Mouse (Mus musculus) hindbrain, embryonic 11.5 days (tissue): Measurements from ENCODE around the gene Ajm1. TPM values are rescaled to one million over a fixed set of nuclear protein-coding genes. Genes with fewer than 3 reads are reported as not detected.

Experiments used
- ATAC-seq: fragments of 200-750 bp; cut with Nextera tagmentation; 2 replicates; pipeline ENCODE4 v1.8.0; 2017; ENCODE audit warnings: mild to moderate bottlenecking, moderate TSS enrichment, moderate library complexity; ENCODE audit not compliant: low FRiP score
- DNase-seq: peaks from one replicate; pipeline ENCODE4 v3.0.0-alpha.2; 2015; ENCODE audit warnings: low spot score
- H3K27ac ChIP-seq: fragments of 300-500 bp; sonication (generic); 2 replicates; pipeline ENCODE4 v1.5.1; 2014; ENCODE audit warnings: mild to moderate bottlenecking, low read depth, low read length
- H3K27me3 ChIP-seq: fragments of 300-500 bp; sonication (generic); 2 replicates; pipeline ENCODE4 v1.6.1; 2014; ENCODE audit warnings: mild to moderate bottlenecking, low read length, moderate library complexity, mixed read lengths; ENCODE audit not compliant: control insufficient read depth, insufficient read depth
- H3K36me3 ChIP-seq: fragments of 300-500 bp; sonication (generic); 2 replicates; pipeline ENCODE4 v1.6.1; 2014; ENCODE audit warnings: mild to moderate bottlenecking, low read length, moderate library complexity, mixed read lengths; ENCODE audit not compliant: control insufficient read depth, insufficient read depth
- H3K4me1 ChIP-seq: fragments of 300-500 bp; sonication (generic); replicated peaks from 2 replicates; pipeline ENCODE4 v1.6.1; 2014; ENCODE audit warnings: low read length, mixed read lengths; ENCODE audit not compliant: control insufficient read depth, insufficient read depth
- H3K4me2 ChIP-seq: fragments of 300-500 bp; sonication (generic); replicated peaks from 2 replicates; pipeline ENCODE4 v1.6.1; 2014; ENCODE audit warnings: mild to moderate bottlenecking, low read depth, low read length
- H3K4me3 ChIP-seq: fragments of 300-500 bp; sonication (generic); 2 replicates; pipeline ENCODE4 v1.5.1; 2014; ENCODE audit warnings: low read depth, low read length
- H3K9ac ChIP-seq: fragments of 300-500 bp; sonication (generic); 2 replicates; pipeline ENCODE4 v1.6.1; 2014; ENCODE audit warnings: low read depth, low read length
- H3K9me3 ChIP-seq: fragments of 300-500 bp; sonication (generic); 2 replicates; pipeline ENCODE4 v1.6.1; 2016; ENCODE audit warnings: low read length; ENCODE audit not compliant: control insufficient read depth
- WGBS: fragments of 180-500 bp; shearing (Covaris S2); extraction: QIAGEN DNeasy Blood & Tissue Kit; methylation state at CpG from one replicate; pipeline ENCODE4 v1.1.7; 2014; 5-methylcytosine and 5-hydroxymethylcytosine counted together
- polyA plus RNA-seq: library from polyadenylated mRNA; unstranded; fragments of >200 nt; fragmentation: Nextera tagmentation; extraction: Ambion mirVana; gene quantifications from 2 replicates; pipeline ENCODE4 v1.2.1, GENCODE M21; 2014

Gene Ajm1
- polyA plus RNA-seq, 1 experiment from 2014 or later = 0.59 TPM

DNA sequence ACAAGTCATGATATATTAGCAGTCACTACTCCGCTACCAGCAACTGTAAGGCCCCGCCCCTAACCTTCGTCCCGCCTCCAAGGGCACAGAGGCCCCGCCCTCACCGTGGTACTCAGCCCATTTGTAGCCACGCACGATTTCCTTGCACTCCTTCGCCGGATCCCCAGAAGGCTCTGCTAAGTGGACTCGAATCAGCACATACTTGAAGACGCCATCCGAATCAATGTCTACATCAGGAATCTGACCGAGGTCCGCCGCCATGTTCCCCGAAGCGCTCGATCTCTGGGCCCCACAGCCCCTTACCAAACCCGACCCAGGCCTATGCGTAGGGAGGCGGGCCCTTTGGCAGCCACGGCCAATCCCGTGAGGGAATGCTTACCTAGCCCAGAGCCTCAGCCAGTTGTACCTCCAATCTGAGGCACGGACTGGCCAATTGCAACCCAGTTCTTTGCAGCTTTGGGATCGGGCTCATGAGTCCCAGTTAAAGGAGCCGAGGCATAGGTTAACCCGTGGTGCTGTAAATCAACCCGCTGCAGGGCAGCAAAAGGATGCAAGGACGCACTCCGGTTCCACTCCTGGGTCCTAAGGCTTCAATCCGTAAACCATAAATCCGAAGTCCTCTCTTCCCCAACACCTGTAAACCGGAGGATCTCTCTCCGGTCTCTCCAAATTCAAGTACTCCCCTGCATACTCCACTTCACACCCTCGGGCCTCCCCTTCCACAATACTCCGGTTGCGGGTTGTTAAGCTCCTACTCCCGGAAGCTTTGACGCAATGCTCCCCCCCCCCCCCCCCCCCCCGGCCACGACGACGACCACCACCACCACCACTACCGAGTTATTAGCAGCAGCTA, 6.8 kb downstream of the Ajm1 start, which contains the start of the genes Mamdc4 and Phpt1:
Gene Mamdc4, minus strand, starts transcription at position 267 of the 853 bp plus-strand sequence.
Gene Phpt1, minus strand, starts transcription at position 646 of the 853 bp plus-strand sequence.
- under 1% methylated on average over 42 of the region's 45 CpGs for WGBS
- peak; percentile 97 for DNase-seq
- peaks cover 21% of the 10 kb centered on the region for H3K4me1 ChIP-seq
- no peaks in the 10 kb centered on the region for H3K36me3 ChIP-seq
- peak within 1 kb of the TSS; percentile 63; the same call in 1 of the 2 replicates for H3K9ac ChIP-seq
- peak within 1 kb of the TSS; percentile 60 for H3K4me3 ChIP-seq
- peak within 1 kb of the TSS; percentile 76 for H3K27ac ChIP-seq
- peaks cover 42% of the 10 kb centered on the region for H3K27me3 ChIP-seq
- H3K9me3 ChIP-seq = no peaks in the 10 kb centered on the region
- ATAC-seq = peak; percentile 98
- peak within 1 kb of the TSS; percentile 92 for H3K4me2 ChIP-seq

DNA sequence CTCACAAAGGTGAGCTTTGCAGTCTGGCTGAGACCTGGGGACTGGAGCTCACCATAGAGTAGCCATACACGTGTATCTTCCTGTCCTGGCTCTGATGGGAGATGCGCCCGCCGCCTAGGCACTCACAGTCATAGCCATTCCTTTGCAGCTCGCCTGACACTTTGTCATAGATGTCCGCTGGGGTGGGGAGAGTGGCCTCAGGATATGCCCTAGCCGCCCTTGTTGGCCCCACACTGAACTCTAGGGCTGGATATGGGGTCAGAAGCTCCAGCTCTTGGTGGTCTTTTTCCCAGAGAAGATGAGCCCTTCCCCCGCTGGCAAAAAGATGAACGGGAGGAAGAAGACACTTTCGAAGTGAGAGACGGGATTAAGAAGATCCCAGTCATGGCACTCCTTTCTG, 7.4 kb downstream of the Ajm1 start:
- no peaks in the 10 kb centered on the region for H3K9me3 ChIP-seq
- H3K36me3 ChIP-seq = no peaks in the 10 kb centered on the region
- peaks cover 21% of the 10 kb centered on the region for H3K4me1 ChIP-seq
- ATAC-seq = peak; percentile 13
- H3K4me3 ChIP-seq = peak overlapping the region; percentile 60
- DNase-seq = no peak
- H3K9ac ChIP-seq = peak overlapping the region; percentile 63; the same call in 1 of the 2 replicates
- 21% methylated on average over 11 of the region's 11 CpGs for WGBS
- peaks cover 36% of the 10 kb centered on the region for H3K27me3 ChIP-seq
- H3K27ac ChIP-seq = 0 out of 2 replicates have a peak overlapping the region, but pooled peaks have one; percentile 76
- peak overlapping the region; percentile 92 for H3K4me2 ChIP-seq

DNA sequence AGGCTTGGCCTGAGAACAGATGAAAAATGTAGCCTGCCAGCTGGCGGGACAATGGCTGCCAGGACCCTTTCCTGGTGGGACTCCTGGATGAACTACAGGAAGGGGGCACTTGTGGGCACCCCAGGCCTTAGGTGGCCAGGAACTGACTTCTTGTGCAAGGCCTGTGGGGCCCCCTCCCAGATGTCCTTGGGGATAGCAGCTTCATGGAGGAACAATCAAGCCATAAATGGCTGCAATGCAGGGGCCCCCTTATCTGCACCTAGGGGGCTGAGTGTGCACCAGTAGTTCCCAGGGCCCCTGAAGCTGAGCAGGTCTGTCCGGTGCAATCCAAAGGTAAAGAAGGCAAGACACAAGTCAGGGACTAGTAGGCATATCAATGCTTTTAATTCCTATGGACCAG, 8.5 kb downstream of the Ajm1 start:
- no peak for ATAC-seq

DNA sequence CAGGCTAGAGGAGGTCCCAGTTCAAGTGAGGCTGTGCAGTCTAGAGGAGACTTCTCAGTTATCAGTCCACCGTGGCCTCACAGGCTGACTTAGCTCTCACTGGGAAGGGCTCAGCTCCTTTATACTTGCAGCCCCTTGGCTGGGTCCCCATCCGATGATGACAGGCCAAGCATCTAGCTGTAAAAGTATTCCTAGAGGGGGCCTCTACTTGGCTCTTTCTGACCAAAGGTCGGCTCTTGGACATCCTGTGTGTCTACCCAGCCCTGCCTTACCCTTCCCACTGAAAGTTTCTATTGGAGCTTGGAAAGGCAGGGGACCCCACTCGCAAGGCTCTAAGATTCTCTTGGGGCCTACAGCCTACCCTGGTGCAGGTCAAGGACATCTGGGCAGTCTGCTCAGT, 10.3 kb downstream of the Ajm1 start:
- 88% methylated on average over 4 of the region's 4 CpGs for WGBS
- no peak for ATAC-seq

More for the DNA sequence above, 8.5 kb downstream of the Ajm1 start:
- Histone ChIP-seq H3K27ac (no peak overlapping the region), H3K4me1 (peaks cover 18% of the 10 kb centered on the region), H3K9ac (no peak overlapping the region), H3K4me3 (no peak overlapping the region), H3K9me3 (no peaks in the 10 kb centered on the region), H3K36me3 (no peaks in the 10 kb centered on the region), H3K4me2 (0 out of 2 replicates have a peak overlapping the region, but pooled peaks have one; percentile 11), H3K27me3 (peaks cover 25% of the 10 kb centered on the region)
- DNase-seq = no peak
- WGBS = 95% methylated on average over 2 of the region's 2 CpGs

DNA sequence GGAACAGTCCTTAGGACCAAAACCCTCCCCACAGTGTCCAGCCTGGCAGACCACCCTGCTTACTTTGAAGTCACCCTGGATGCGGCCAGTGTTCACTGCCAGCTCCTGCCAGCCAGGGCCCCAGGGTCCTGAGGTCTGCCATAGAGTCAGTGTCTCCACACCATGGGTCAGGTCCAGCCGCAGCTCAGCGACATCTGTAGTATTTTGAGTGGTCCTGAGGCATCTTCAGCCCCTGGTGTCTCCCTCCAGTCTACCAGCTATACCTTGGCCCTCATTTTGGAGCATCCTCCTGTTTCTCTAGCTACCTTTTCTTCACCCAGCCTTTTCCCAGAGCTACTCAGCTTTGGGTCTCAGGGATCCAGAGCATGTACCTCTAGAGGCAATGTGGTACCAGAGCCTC, 12.2 kb downstream of the Ajm1 start:
- no peak overlapping the region for H3K9ac ChIP-seq
- no peak overlapping the region for H3K4me3 ChIP-seq
- 91% methylated on average over 3 of the region's 3 CpGs for WGBS
- ATAC-seq = no peak
- no peaks in the 10 kb centered on the region for H3K9me3 ChIP-seq
- H3K27me3 ChIP-seq = no peaks in the 10 kb centered on the region
- peaks cover 7% of the 10 kb centered on the region; the same call in 1 of the 2 replicates for H3K4me1 ChIP-seq
- no peak overlapping the region for H3K4me2 ChIP-seq
- no peak for DNase-seq
- H3K27ac ChIP-seq = no peak overlapping the region
- H3K36me3 ChIP-seq = peaks cover 3% of the 10 kb centered on the region; the same call in 1 of the 2 replicates

More for the DNA sequence above, 10.3 kb downstream of the Ajm1 start:
- Histone ChIP-seq H3K4me2 (no peak overlapping the region), H3K36me3 (no peaks in the 10 kb centered on the region), H3K27me3 (peaks cover 6% of the 10 kb centered on the region), H3K4me3 (no peak overlapping the region), H3K9ac (no peak overlapping the region), H3K9me3 (no peaks in the 10 kb centered on the region), H3K4me1 (peaks cover 10% of the 10 kb centered on the region), H3K27ac (no peak overlapping the region)
- DNase-seq = no peak

DNA sequence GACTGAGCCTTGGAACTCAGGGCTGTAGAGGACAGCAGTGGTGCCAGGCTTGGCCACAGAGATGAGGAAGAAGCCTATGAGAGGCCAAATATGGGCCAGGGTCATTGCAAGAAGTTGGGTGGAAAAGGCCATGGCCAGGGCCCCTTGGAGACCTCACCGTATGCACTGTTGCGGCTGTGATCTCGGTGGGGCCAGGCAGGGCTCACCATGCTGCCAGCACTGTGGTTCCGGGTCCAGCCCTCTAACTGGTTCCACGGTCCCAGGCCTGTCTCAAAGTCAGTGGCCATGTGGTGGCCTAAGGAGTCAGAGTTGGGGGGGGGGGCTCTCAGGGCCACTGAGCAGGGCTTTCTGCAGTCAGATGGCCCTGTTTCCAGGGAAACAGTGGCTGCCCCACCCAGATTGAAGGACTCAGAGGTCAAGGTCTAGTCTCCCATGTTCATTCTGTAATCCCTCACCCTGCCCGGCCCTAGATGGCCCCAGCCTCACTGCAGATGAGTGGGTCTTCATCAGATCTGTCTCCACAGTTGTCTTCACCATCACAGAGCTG, 13.0 kb downstream of the Ajm1 start:
- no peak overlapping the region for H3K4me3 ChIP-seq
- no peaks in the 10 kb centered on the region for H3K9me3 ChIP-seq
- H3K27me3 ChIP-seq = no peaks in the 10 kb centered on the region
- H3K4me1 ChIP-seq = peaks cover 2% of the 10 kb centered on the region; the same call in 1 of the 2 replicates
- WGBS = 87% methylated on average over 6 of the region's 6 CpGs
- no peak for DNase-seq
- ATAC-seq = no peak
- H3K4me2 ChIP-seq = no peak overlapping the region
- no peak overlapping the region for H3K27ac ChIP-seq
- peaks cover 3% of the 10 kb centered on the region; the same call in 1 of the 2 replicates for H3K36me3 ChIP-seq
- no peak overlapping the region for H3K9ac ChIP-seq

DNA sequence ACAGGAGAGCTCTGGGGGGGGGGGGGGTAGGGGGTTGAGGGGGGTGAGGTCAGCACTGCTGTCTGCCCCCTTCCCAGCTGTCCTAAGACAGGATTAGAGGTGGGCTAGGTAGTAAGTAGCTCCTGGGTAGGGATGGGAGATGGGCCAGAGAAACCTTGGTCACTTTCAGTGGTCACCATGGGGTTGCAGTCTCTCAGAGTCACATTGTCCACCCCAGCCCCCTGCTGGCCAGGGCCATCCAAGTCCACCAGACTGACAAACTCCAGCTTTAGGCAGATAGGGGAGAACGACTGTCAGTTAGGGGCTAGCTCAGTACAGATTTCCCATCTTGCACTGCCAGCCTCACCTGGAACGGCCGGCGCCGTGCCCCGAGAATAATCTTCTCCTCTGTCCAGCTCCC, 15.0 kb downstream of the Ajm1 start:
- H3K27ac ChIP-seq = no peak overlapping the region
- DNase-seq (peak; percentile 35), ATAC-seq (0 out of 2 replicates have a peak, but pooled peaks have one; percentile 17)
- H3K27me3 ChIP-seq = no peaks in the 10 kb centered on the region
- H3K4me3 ChIP-seq = no peak overlapping the region
- H3K4me1 ChIP-seq = no peaks in the 10 kb centered on the region
- H3K9me3 ChIP-seq = no peaks in the 10 kb centered on the region
- H3K4me2 ChIP-seq = no peak overlapping the region
- peaks cover 6% of the 10 kb centered on the region for H3K36me3 ChIP-seq
- 90% methylated on average over 6 of the region's 6 CpGs for WGBS
- H3K9ac ChIP-seq = no peak overlapping the region

DNA sequence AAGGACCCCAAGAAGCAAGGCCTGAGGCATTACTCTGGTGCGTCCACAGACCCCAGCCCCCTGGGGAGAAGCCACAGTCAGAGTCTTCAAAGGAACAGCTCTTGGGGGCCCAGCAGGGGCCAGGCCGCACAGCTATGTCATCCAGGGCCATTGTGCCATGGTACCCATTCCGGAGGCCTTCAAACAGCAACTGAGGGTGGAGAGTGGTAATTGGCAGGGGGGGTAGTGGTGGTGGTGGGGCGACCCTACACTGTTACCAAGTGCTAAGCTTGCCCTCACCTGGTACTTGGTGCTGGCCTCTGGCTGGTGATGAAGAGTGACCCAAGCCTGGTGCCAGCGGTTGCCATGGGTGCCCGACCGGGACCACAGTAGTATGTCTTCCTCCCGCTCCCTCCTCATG, 15.8 kb downstream of the Ajm1 start:
- Histone ChIP-seq H3K9me3 (no peaks in the 10 kb centered on the region), H3K27ac (no peak overlapping the region), H3K36me3 (peaks cover 11% of the 10 kb centered on the region), H3K9ac (no peak overlapping the region), H3K4me3 (no peak overlapping the region), H3K4me2 (no peak overlapping the region), H3K4me1 (no peaks in the 10 kb centered on the region), H3K27me3 (no peaks in the 10 kb centered on the region)
- no peak for ATAC-seq
- DNase-seq = no peak
- 89% methylated on average over 8 of the region's 8 CpGs for WGBS
